Mouse (Mus musculus) neutrophil, adult 5-6 weeks (primary cell): Measurements from ENCODE around the gene Gm7137. TPM values are rescaled to one million over a fixed set of nuclear protein-coding genes. Genes with fewer than 3 reads are reported as not detected.
"Not testable (repeated sequence)": the region's sequence is repeated elsewhere in the genome, so short reads cannot be mapped to it uniquely, and the experiment has no call there.

Experiments
- ATAC-seq: fragments of 151-379, 151-347 bp; 2 replicates; pipeline ENCODE4 v1.8.0; 2017; ENCODE audit warnings: mild to moderate bottlenecking, moderate TSS enrichment; ENCODE audit not compliant: insufficient number of reproducible peaks, poor library complexity, low FRiP score, severe bottlenecking; ENCODE audit errors: extremely low read depth
- total RNA-seq: library from RNA; stranded (forward); fragments of 200-1000 nt; gene quantifications from 2 replicates; pipeline ENCODE4 v1.2.3, GENCODE M21; 2017

Gene Gm7137
- total RNA-seq, 1 experiment from 2014 or later, result not detected

DNA sequence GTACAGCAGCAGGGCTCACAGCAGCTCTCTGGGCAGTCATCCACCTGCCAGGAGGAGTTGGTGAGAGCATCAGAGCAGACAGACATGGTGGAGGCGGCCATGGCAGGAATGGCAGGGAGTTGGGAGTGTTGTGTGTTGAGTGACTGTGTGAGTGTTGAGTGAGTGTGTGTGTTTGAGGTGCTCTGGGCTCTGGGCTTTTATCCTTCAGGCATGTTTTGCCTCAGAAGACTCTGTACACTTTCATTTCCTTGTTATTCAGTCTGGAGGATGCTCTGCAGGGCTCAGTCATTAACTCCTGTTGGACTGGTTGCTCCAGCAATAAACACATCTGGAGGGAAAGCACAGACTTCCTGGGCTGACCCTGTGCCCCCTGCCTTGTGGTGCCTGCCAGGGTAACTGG lies 28.4 kb downstream of the Gm7137 start, which contains the start of gene Gm3233:
Gm3233 (minus strand) TSS at position 101 of the 400 bp plus-strand sequence.
- not testable (repeated sequence) for ATAC-seq

DNA sequence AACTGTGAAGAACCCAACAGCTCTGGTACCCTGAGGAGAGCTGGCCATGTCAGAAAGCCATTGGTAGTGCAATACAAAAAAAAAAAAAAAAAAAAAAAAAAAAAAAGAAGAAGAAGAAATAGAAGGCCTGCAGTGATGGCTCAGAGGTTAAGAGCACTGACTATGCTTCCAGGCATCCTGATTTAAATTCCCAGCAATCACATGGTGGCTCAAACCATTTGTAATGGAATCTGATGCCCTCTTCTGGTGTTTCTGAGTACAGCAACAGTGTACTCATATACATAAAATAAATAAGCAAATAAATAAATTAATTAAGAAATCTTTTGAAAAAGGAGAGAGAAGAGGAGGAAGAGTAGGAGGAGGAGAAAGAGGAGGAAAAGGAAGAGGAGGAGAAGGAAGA lies 34.6 kb downstream of the Gm7137 start:
- no peak for ATAC-seq

DNA sequence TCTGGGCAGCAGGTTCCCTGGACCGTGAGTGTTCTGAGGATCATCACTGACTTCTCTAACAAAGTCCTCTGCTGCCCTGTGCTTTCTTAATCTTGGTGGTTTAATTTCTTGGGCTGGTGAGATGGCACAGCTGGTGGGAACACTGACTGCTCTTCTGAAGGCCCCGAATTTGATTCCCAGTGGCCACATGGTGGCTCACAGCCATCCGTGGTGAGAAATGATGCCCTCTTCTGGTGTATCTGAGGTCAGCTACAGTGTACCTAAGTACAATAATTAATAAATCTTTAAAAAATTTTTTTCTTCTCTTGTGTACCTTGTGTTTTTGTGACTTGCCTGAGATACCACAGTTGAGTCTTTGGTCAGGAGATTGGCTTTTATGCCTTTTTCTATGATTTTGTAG lies 35.7 kb downstream of the Gm7137 start:
- not testable (repeated sequence) for ATAC-seq

DNA sequence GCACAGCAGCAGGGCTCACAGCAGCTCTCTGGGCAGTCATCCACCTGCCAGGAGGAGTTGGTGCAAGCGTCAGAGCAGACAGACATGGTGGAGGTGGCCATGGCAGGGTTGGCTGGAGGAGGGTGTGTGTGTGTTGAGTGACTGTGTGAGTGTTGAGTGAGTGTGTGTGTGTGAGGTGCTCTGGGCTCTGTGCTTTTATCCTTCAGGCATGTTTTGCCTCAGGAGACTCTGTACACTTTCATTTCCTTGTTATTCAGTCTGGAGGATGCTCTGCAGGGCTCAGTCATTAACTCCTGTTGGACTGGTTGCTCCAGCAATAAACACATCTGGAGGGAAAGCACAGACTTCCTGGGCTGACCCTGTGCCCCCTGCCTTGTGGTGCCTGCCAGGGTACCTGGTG lies 36.7 kb downstream of the Gm7137 start, which contains the start of gene Gm9736:
Gm9736 (minus strand) TSS at position 101 of the 400 bp plus-strand sequence.
- ATAC-seq, result not testable (repeated sequence)

- not testable (repeated sequence) for ATAC-seq
Observed at GRCm38 (mm10) chr10:77750686-77751085, 37.3 kb downstream of the Gm7137 start.

- not testable (repeated sequence) for ATAC-seq
Observed at GRCm38 (mm10) chr10:77741924-77742688, 45.9 kb downstream of the Gm7137 start, which contains the start of gene Gm18596. Gm18596 (minus strand) TSS chr10:77742638.

DNA sequence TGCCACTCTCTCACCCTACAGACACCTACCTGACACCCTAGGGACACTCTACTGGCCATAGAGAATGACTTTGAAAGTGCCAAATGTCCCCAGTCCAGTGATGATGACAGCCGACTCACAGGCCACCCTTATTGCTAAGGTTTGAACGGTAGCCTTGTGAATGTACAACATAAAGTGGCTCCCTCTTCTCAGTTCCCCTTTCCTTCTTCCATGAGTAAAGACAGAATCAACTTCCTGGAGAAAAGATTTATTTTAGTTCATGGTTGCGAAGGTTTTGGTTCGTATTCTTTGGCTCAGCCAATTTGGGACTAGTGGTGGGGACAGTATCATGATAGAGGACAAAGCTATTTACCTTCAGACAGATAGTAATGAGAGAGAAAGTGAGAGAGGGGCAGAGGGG lies 49.1 kb downstream of the Gm7137 start:
- no peak for ATAC-seq

Other genes starting within 250 kb of the Gm7137 start
- 78.7 and 87.5 TPM in 2 replicates for gene Pttg1ip, start 206.5 kb downstream of the Gm7137 start, total RNA-seq
- gene Sumo3, start 182.1 kb downstream of the Gm7137 start, total RNA-seq, result 32.6 and 52.2 TPM in 2 replicates
- not detected in 2 replicates for gene Gm49325, start 182.0 kb downstream of the Gm7137 start, total RNA-seq
- 21.9 and 23.3 TPM in 2 replicates for gene Ube2g2, start 165.9 kb downstream of the Gm7137 start, total RNA-seq
- not detected in 2 replicates for gene Tspear, start 101.6 kb downstream of the Gm7137 start, total RNA-seq
- gene Gm19402, start 97.4 kb downstream of the Gm7137 start, total RNA-seq, result not detected in 2 replicates
- not detected in 2 replicates for gene Gm9508, start 91.0 kb downstream of the Gm7137 start, total RNA-seq
- gene Gm10272, start 81.6 kb downstream of the Gm7137 start, total RNA-seq, result not detected in 2 replicates
- gene Gm10024, start 76.7 kb downstream of the Gm7137 start, total RNA-seq, result not detected in 2 replicates
- gene Gm10142, start 72.4 kb downstream of the Gm7137 start, total RNA-seq, result not detected in 2 replicates
- gene Krtap12-1, start 67.6 kb downstream of the Gm7137 start, total RNA-seq, result not detected in 2 replicates
- not detected in 2 replicates for gene Gm10100, start 61.7 kb downstream of the Gm7137 start, total RNA-seq
- gene Gm18596, start 45.6 kb downstream of the Gm7137 start, total RNA-seq, result not detected in 2 replicates
- gene Gm9736, start 36.8 kb downstream of the Gm7137 start, total RNA-seq, result not detected in 2 replicates
- gene Gm3233, start 28.5 kb downstream of the Gm7137 start, total RNA-seq, result not detected in 2 replicates
- not detected in 2 replicates for gene Gm3238, start 16.9 kb downstream of the Gm7137 start, total RNA-seq
- not detected in 2 replicates for gene Gm7138, start 11.3 kb downstream of the Gm7137 start, total RNA-seq
- gene Gm3250, start 5.7 kb downstream of the Gm7137 start, total RNA-seq, result not detected in 2 replicates
- gene Gm9639, start 6.9 kb upstream of the Gm7137 start, total RNA-seq, result not detected in 2 replicates
- gene Gm19668, start 10.9 kb upstream of the Gm7137 start, total RNA-seq, result not detected in 2 replicates
- not detected in 2 replicates for gene Gm9507, start 23.6 kb upstream of the Gm7137 start, total RNA-seq
- gene Gm2696, start 26.5 kb upstream of the Gm7137 start, total RNA-seq, result not detected in 2 replicates
- not detected in 2 replicates for gene Krtap10-4, start 38.9 kb upstream of the Gm7137 start, total RNA-seq
- gene Krtap10-10, start 47.7 kb upstream of the Gm7137 start, total RNA-seq, result not detected in 2 replicates
- not detected in 2 replicates for gene Gm36176, start 58.6 kb upstream of the Gm7137 start, total RNA-seq
- gene Gm10318, start 64.7 kb upstream of the Gm7137 start, total RNA-seq, result not detected in 2 replicates
- not detected in 2 replicates for gene Gm3285, start 73.8 kb upstream of the Gm7137 start, total RNA-seq
- gene Lrrc3, start 114.3 kb upstream of the Gm7137 start, total RNA-seq, result 0.12 and 0.23 TPM in 2 replicates
- 216 and 259 TPM in 2 replicates for gene Trpm2, start 182.4 kb upstream of the Gm7137 start, total RNA-seq
- 7.6 and 9.8 TPM in 2 replicates for gene 1810043G02Rik, start 190.3 kb upstream of the Gm7137 start, total RNA-seq
- 37.7 and 41.0 TPM in 2 replicates for gene Pfkl, start 221.9 kb upstream of the Gm7137 start, total RNA-seq